Mouse (Mus musculus) liver, embryonic 11.5 days (tissue): ENCODE data around the gene Rin1. TPM values are rescaled to one million over a fixed set of nuclear protein-coding genes. Genes with fewer than 3 reads are reported as not detected.

ENCODE experiments used
- ATAC-seq: fragments of 200-750 bp; cut with Nextera tagmentation; replicated peaks from 2 replicates; pipeline ENCODE4 v1.8.0; 2017; ENCODE audit warnings: moderate number of reproducible peaks, mild to moderate bottlenecking, moderate TSS enrichment, moderate library complexity; ENCODE audit not compliant: low FRiP score
- DNase-seq: peaks from one replicate; pipeline ENCODE4 v3.0.0-alpha.2; 2017; ENCODE audit warnings: low spot score
- H3K27ac ChIP-seq: fragments of 300-500 bp; sonication (generic); 2 replicates; pipeline ENCODE4 v1.5.1; 2014; ENCODE audit warnings: mild to moderate bottlenecking, low read depth, low read length, control low read depth
- H3K27me3 ChIP-seq: fragments of 300-500 bp; sonication (generic); replicated peaks from 2 replicates; pipeline ENCODE4 v1.6.1; 2014; ENCODE audit warnings: low read length, mixed read lengths; ENCODE audit not compliant: control insufficient read depth, insufficient read depth
- H3K36me3 ChIP-seq: fragments of 300-500 bp; sonication (generic); 2 replicates; pipeline ENCODE4 v1.6.1; 2014; ENCODE audit warnings: mild to moderate bottlenecking, low read length, moderate library complexity, mixed read lengths; ENCODE audit not compliant: control insufficient read depth, insufficient read depth
- H3K4me1 ChIP-seq: fragments of 300-500 bp; sonication (generic); replicated peaks from 2 replicates; pipeline ENCODE4 v1.6.1; 2014; ENCODE audit warnings: low read length, mixed read lengths; ENCODE audit not compliant: control insufficient read depth, insufficient read depth
- H3K4me2 ChIP-seq: fragments of 300-500 bp; sonication (generic); 2 replicates; pipeline ENCODE4 v1.6.1; 2014; ENCODE audit warnings: mild to moderate bottlenecking, control low read depth, moderate library complexity
- H3K4me3 ChIP-seq: fragments of 300-500 bp; sonication (generic); 2 replicates; pipeline ENCODE4 v1.5.1; 2014; ENCODE audit warnings: low read depth, low read length, control low read depth
- H3K9ac ChIP-seq: fragments of 300-500 bp; sonication (generic); 2 replicates; pipeline ENCODE4 v1.6.1; 2014; ENCODE audit warnings: low read depth, low read length, control low read depth
- H3K9me3 ChIP-seq: fragments of 300-500 bp; sonication (generic); 2 replicates; pipeline ENCODE4 v1.6.1; 2016; ENCODE audit warnings: low read length, inconsistent platforms, mixed read lengths; ENCODE audit not compliant: control insufficient read depth
- WGBS: fragments of 180-500 bp; shearing (Covaris S2); extraction: QIAGEN DNeasy Blood & Tissue Kit; methylation state at CpG from one replicate; pipeline ENCODE4 v1.1.7; 2014; 5-methylcytosine and 5-hydroxymethylcytosine counted together
- polyA plus RNA-seq: library from polyadenylated mRNA; unstranded; fragments of >200 nt; fragmentation: Nextera tagmentation; extraction: Ambion mirVana; gene quantifications from 2 replicates; pipeline ENCODE4 v1.2.1, GENCODE M21; 2014

Rin1 gene
- polyA plus RNA-seq, 1 experiment from 2014 or later, result 1.4 TPM

DNA sequence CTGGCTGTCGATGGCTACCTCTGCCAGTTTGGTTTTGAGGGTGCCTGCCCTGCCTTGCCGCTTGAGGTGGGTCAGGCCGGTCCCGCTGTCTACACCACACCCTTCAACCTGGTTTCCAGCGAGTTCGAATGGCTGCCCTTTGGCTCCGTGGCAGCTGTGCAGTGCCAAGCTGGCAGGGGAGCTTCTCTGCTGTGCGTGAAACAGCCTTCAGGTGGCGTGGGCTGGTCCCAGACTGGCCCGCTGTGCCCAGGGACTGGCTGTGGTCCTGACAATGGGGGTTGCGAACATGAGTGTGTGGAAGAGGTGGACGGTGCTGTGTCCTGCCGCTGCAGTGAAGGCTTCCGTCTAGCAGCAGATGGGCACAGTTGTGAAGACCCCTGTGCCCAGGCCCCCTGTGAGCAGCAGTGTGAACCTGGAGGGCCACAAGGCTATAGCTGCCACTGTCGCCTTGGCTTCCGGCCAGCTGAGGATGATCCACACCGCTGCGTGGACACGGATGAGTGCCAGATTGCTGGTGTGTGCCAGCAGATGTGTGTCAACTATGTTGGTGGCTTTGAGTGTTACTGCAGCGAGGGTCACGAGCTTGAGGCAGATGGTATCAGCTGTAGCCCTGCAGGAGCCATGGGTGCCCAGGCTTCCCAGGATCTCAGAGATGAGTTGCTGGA lies 18.4 kb downstream of the Rin1 start:
- Histone ChIP-seq H3K9ac (peak overlapping the region; percentile 73), H3K27ac (peak overlapping the region; percentile 90), H3K36me3 (no peaks in the 10 kb centered on the region), H3K4me2 (peak overlapping the region; percentile 95), H3K4me3 (peak overlapping the region; percentile 59), H3K4me1 (peaks cover 62% of the 10 kb centered on the region), H3K9me3 (no peaks in the 10 kb centered on the region), H3K27me3 (peaks cover 40% of the 10 kb centered on the region)
- 36% methylated on average over 21 of the region's 21 CpGs for WGBS
- no peak for DNase-seq
- no peak for ATAC-seq

- no peak for DNase-seq
- 74% methylated on average over 5 of the region's 5 CpGs for WGBS
- ATAC-seq, result no peak
- Histone ChIP-seq H3K4me1 (peaks cover 62% of the 10 kb centered on the region), H3K4me2 (peak overlapping the region; percentile 95), H3K4me3 (peak overlapping the region; percentile 59; the same call in 1 of the 2 replicates), H3K36me3 (no peaks in the 10 kb centered on the region), H3K27me3 (peaks cover 41% of the 10 kb centered on the region), H3K27ac (no peak overlapping the region), H3K9me3 (no peaks in the 10 kb centered on the region), H3K9ac (no peak overlapping the region)
Measured at GRCm38 (mm10) chr19:5069486-5069885, 19.2 kb downstream of the Rin1 start.

DNA sequence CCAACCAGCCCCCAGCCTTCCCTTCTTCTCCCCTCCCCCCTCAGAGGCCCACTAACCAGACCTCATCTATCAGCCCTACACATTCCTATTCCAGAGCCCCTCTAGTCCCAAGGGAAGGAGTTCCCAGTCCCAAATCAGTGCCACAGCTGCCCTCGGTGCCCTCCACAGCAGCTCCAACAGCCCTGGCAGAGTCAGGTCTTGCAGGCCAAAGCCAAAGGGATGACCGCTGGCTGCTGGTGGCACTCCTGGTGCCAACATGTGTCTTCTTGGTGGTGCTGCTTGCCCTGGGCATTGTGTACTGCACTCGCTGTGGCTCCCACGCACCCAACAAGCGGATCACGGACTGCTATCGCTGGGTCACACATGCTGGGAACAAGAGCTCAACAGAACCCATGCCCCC lies 19.7 kb downstream of the Rin1 start:
- ATAC-seq (no peak), DNase-seq (no peak)
- Histone ChIP-seq H3K27me3 (peaks cover 41% of the 10 kb centered on the region), H3K27ac (peak overlapping the region; percentile 30; the same call in 1 of the 2 replicates), H3K9ac (no peak overlapping the region), H3K4me2 (peak overlapping the region; percentile 95), H3K9me3 (no peaks in the 10 kb centered on the region), H3K36me3 (no peaks in the 10 kb centered on the region), H3K4me3 (no peak overlapping the region; the same call in 1 of the 2 replicates), H3K4me1 (peaks cover 59% of the 10 kb centered on the region)
- WGBS, result 71% methylated on average over 7 of the region's 7 CpGs

GRCm38 (mm10) chr19:5071077-5071476 lies 20.8 kb downstream of the Rin1 start:
- Histone ChIP-seq H3K27ac (peak overlapping the region; percentile 66), H3K9ac (peak overlapping the region; percentile 66), H3K4me1 (peaks cover 51% of the 10 kb centered on the region), H3K4me2 (peak overlapping the region; percentile 95), H3K9me3 (no peaks in the 10 kb centered on the region), H3K36me3 (no peaks in the 10 kb centered on the region), H3K27me3 (peaks cover 41% of the 10 kb centered on the region), H3K4me3 (peak overlapping the region; percentile 52)
- DNase-seq (no peak), ATAC-seq (no peak)
- 14% methylated on average over 11 of the region's 11 CpGs for WGBS

GRCm38 (mm10) chr19:5071545-5072369 lies 21.5 kb downstream of the Rin1 start:
- peaks cover 51% of the 10 kb centered on the region for H3K4me1 ChIP-seq

DNA sequence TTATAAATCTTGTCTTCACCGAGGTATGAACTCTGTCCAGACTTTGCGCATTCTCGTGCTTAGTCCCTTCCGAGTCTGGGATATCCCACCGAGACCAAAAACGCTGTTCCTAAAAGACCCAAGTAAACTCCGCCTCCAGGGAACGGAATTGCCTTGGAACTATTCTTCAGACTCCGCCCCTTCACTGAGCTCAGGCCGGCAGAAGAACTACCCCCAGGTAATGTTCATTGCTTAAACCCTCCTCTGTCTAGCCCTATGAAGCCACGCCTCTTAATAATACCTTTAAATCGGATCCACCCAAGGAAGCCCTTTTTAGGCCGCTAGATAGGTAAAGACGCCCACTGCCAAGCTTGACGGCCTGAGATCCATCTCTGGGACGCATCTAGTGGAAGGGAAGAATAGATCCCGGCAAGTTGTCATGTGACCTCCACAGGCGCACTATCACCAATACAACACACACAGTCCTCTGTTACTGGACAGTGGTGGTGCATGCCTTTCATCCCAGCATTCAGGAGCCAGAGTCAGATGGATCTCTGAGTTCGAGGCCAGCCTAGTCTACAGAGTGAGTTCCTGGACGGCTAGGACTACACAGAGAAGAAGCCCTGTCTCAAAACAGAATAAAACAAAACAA lies 22.2 kb downstream of the Rin1 start:
- ATAC-seq (peak; percentile 11; the same call in 1 of the 2 replicates), DNase-seq (no peak)
- Histone ChIP-seq H3K36me3 (no peaks in the 10 kb centered on the region), H3K4me2 (peak overlapping the region; percentile 95), H3K27ac (peak overlapping the region; percentile 57; the same call in 1 of the 2 replicates), H3K4me1 (peaks cover 44% of the 10 kb centered on the region), H3K27me3 (peaks cover 44% of the 10 kb centered on the region), H3K4me3 (peak overlapping the region; percentile 52), H3K9me3 (no peaks in the 10 kb centered on the region), H3K9ac (peak overlapping the region; percentile 66; the same call in 1 of the 2 replicates)
- WGBS, result 4% methylated on average over 20 of the region's 20 CpGs

More at GRCm38 (mm10) chr19:5071545-5072369, 21.5 kb downstream of the Rin1 start:
- Histone ChIP-seq H3K27me3 (peaks cover 44% of the 10 kb centered on the region), H3K27ac (peak overlapping the region; percentile 66), H3K9me3 (no peaks in the 10 kb centered on the region), H3K4me2 (peak overlapping the region; percentile 95), H3K9ac (peak overlapping the region; percentile 66), H3K36me3 (no peaks in the 10 kb centered on the region), H3K4me3 (peak overlapping the region; percentile 52)
- 2% methylated on average over 40 of the region's 40 CpGs for WGBS
- ATAC-seq, result peak; percentile 80
- DNase-seq, result peak; percentile 84

DNA sequence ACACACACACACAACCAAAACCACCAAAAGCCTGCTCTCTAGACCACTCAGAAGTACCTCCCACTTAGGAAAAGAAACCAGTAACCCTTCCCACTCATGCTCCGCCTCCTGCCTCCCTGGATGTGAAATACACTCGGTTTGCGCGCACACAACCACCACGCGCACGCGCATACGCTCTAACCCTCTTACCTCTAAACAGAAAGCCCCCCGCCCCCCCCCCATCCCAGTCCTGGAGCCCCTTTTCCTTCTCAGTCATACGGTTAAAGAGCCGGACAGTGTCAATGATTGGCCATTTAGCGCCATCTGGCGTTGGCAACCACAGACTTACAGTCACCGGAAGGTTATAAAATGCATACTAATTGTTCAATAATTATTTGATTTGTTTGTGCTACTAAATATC lies 22.7 kb downstream of the Rin1 start:
- ATAC-seq (0 out of 2 replicates have a peak, but pooled peaks have one; percentile 11), DNase-seq (no peak)
- Histone ChIP-seq H3K27me3 (peaks cover 41% of the 10 kb centered on the region), H3K36me3 (no peaks in the 10 kb centered on the region), H3K4me3 (peak overlapping the region; percentile 52), H3K4me1 (peaks cover 39% of the 10 kb centered on the region), H3K9me3 (no peaks in the 10 kb centered on the region), H3K27ac (no peak overlapping the region), H3K4me2 (peak overlapping the region; percentile 95), H3K9ac (no peak overlapping the region)
- 2% methylated on average over 15 of the region's 15 CpGs for WGBS

DNA sequence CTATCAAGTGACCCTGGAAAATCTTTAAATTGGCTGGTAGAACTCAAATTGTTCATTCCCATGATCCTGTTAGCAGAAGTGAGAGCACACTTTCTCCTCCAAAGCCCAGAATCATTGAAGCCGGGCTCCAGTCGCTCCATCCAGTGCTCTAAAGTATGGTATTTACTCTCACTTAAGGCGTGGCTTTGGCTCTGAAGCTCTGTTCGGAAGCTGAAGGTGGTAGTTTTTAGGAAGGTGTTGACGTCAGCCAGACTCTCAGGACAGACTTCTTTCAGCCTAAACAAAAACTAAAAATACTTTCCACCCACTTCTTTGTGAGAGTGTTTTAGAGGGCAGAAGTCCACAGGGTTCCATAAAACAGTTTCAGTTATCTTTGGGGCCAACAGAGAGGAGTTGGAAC lies 23.2 kb downstream of the Rin1 start:
- Histone ChIP-seq H3K36me3 (no peaks in the 10 kb centered on the region), H3K9ac (no peak overlapping the region), H3K4me2 (no peak overlapping the region), H3K4me3 (no peak overlapping the region), H3K4me1 (peaks cover 34% of the 10 kb centered on the region), H3K27me3 (peaks cover 39% of the 10 kb centered on the region), H3K9me3 (no peaks in the 10 kb centered on the region), H3K27ac (no peak overlapping the region)
- DNase-seq (no peak), ATAC-seq (no peak)
- 35% methylated on average over 5 of the region's 5 CpGs for WGBS
